Mouse (Mus musculus) ovary, adult 10 weeks (tissue): ENCODE results near the gene Prokr1. TPM values are rescaled to one million over a fixed set of nuclear protein-coding genes. Genes with fewer than 3 reads are reported as not detected.

Experiments
- polyA plus RNA-seq: library from polyadenylated mRNA; stranded (reverse); fragments of 350-450 nt; fragmentation: Illumina TruSeq; extraction: RNeasy Lipid Tissue Mini Kit (QIAGEN cat#74804); gene quantifications from one replicate; pipeline ENCODE4 v1.2.3, GENCODE M21; 2014

Prokr1 gene
- 1.7 TPM for polyA plus RNA-seq

DNA sequence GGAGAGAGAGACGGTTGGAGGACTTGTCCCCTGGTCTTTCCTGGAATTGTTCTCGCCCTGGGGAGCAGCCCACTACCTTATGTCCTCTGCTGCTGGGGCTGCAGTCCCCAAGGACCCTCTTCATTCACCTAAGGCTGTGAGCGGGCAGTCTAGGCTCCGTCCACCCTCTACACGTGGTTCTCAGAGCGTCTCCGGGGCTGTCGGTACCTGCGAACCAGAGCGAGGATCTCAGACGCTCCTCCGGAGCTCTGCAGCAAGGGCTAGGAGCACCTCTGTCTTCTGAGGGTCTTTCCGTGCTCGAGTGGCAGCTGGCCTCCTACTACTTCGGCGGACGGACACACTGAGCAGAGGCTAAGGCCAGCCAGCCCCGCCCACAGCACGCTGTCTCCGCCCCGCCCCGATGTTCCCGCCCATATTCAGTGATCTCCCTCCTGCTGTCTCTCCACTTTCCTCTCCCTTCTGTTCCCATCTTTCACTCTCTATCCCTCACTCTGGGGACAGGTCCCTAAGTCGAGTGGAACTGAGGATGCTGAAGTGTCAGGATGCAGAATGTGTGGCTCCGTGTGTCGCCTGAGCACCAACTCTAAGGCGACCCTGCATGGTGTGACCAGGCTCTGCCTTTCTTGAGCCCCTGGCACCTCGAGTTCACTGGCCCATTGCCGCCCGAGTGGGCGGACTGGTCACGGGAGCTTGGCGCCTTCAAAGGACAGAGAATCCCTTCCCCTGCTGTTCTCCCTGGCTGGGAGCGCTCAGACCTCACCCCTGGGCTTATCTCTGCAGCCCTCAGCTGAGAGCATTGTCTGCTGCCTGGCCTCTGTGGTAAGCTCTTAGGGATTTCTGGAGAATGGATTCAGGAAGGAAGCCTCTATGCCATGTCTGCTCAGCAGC lies at the start of gene Prokr1:
Gene Prokr1, minus strand, starts transcription at position 350 of the 888 bp plus-strand sequence.

GRCm38 (mm10) chr6:87532953-87533710 lies 57.4 kb downstream of the Prokr1 start, which contains the start of gene Arhgap25:
Gene Arhgap25, minus strand, starts transcription at chr6:87533259.

Other genes with a start within 250 kb of the Prokr1 start
- not detected for gene Gkn1, start 239.8 kb downstream of the Prokr1 start, polyA plus RNA-seq
- gene Gkn2, start 217.4 kb downstream of the Prokr1 start, polyA plus RNA-seq, result not detected
- not detected for gene Gkn3, start 201.8 kb downstream of the Prokr1 start, polyA plus RNA-seq
- not detected for gene Bmp10, start 161.7 kb downstream of the Prokr1 start, polyA plus RNA-seq
- 1.4 TPM for gene Arhgap25, start 57.5 kb downstream of the Prokr1 start, polyA plus RNA-seq
- 15.9 TPM for gene Aplf, start 81.5 kb upstream of the Prokr1 start, polyA plus RNA-seq
- gene Efcc1, start 140.1 kb upstream of the Prokr1 start, polyA plus RNA-seq, result not detected
- gene Gp9, start 187.3 kb upstream of the Prokr1 start, polyA plus RNA-seq, result not detected
- 8.1 TPM for gene Rab43, start 221.4 kb upstream of the Prokr1 start, polyA plus RNA-seq
- not detected for gene Gm45140, start 245.1 kb upstream of the Prokr1 start, polyA plus RNA-seq
- gene Isy1, start 248.1 kb upstream of the Prokr1 start, polyA plus RNA-seq, result 30.8 TPM